Mouse (Mus musculus) embryo, embryonic 10 days (tissue): ENCODE results near the gene Shroom3.

Experiments used
- DNase-seq: peaks from one replicate; pipeline ENCODE4 v3.0.0-alpha.2; 2015; ENCODE audit warnings: low spot score

The Shroom3 gene

GRCm38 (mm10) chr5:92969926-92970325, 286.7 kb downstream of the Shroom3 start:
- no peak for DNase-seq

- DNase-seq = peak; percentile 74
Measured at GRCm38 (mm10) chr5:92970480-92970879, 287.2 kb downstream of the Shroom3 start.

- DNase-seq = no peak
Measured at GRCm38 (mm10) chr5:92980393-92980792, 297.2 kb downstream of the Shroom3 start.

DNA sequence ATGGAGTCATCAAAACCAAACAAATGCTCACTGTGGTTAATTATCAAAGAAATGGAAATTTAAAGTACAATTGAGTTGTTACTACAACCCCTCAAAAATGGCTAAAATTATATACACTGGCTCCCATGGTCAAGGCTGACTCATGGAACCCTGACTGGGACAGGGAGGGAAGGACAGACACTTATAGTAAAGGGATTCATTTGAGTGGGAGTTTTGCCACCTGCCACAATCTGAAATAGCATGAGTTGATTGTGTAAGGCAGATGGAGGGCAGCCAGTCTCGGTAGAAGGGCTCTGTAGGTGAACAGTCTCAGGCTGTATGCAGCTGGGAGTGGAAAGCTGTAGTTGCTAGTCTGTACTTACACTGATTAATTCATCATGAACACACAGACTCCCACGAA, 297.6 kb downstream of the Shroom3 start:
- no peak for DNase-seq

- DNase-seq = peak; percentile 44
Measured at GRCm38 (mm10) chr5:92982673-92983072, 299.4 kb downstream of the Shroom3 start.

DNA sequence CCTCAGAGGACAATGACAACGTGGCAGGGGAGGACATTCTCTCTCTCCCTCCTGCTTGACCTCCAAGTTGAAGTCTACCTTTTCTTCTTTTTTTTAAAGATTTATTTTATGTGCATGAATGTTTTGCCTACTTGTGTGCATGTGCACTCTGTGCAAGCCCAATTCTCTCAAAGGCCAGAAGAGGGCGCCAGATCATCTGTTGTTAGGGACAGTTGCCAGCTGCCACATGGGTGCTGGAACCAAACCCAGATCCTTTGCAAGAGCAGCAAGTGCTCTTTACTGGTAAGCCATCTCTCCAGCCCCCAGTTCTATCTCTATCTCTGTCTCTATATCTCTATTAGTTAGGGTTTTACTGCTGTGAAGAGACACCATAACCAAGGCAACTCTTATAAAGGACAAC, 300.7 kb downstream of the Shroom3 start:
- DNase-seq = peak; percentile 56

GRCm38 (mm10) chr5:92984692-92985091, 301.5 kb downstream of the Shroom3 start:
- DNase-seq = no peak

DNA sequence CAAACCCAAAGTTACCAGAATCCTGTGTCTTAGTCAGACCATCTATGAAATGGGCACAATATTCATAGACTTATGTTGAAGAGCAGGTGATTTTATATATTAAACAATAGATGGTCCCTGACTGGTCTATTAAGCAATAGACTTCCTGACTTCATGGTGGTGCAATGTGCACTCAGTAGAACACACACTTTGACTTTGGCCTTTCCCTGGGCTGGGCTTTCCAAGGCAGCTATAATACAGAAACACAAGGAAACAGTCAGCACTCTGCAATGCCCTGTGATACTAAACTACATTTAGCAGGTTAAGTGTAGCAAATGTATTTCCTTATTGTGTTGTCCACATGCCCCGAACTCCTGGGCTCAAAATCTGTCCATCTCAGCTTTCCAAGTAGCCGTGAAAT, 302.2 kb downstream of the Shroom3 start:
- DNase-seq = no peak

DNA sequence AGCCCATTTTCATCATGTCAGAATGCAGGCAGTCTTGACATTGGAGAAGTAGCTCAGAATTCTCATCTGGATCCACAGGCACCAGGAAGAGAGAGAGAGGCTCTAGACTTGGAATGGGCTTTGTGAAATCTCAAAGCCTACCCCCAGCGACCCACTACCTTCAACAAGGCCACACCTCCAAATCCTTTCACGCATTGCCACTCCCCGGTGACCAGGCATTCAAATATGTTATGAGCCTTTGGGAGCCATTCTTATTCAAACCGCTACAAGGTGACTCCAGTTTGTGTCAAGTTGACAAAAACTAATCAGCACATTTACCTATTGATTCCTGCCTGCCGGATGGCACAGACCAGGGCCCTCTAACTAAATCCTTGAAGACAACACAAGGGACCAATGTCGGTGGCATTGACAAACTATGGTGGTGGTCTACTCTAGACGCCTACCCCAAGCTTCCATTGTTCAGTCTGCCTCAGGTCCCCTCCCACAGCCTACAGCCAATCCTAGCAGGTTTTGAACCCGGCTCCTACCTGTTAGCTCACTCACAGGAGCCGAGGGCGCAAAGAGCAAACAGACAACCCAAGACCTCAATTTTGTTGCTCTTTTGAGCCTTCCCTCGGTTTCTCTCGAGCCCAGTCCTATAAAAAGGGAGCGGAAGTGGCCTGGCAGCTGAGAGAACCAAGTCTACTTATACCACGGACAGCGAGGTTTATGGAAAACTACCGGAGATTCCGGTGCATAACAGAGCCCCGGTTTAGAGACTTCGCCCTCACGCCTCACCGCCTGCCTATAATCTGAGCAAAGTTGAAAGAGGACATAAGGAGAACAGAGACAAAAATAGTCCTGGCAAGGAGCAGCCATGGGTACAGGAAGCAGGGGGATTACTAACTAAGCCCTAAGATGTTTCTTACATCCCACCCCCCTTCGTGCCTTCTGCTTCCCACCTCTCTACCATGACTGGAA, 303.7 kb downstream of the Shroom3 start:
- no peak for DNase-seq

- no peak for DNase-seq
Measured at GRCm38 (mm10) chr5:92987891-92988768, 304.9 kb downstream of the Shroom3 start.

GRCm38 (mm10) chr5:92988769-92989356, 305.6 kb downstream of the Shroom3 start:
- DNase-seq = peak; percentile 48

- DNase-seq = no peak
Measured at GRCm38 (mm10) chr5:92992106-92992505, 308.9 kb downstream of the Shroom3 start.

DNA sequence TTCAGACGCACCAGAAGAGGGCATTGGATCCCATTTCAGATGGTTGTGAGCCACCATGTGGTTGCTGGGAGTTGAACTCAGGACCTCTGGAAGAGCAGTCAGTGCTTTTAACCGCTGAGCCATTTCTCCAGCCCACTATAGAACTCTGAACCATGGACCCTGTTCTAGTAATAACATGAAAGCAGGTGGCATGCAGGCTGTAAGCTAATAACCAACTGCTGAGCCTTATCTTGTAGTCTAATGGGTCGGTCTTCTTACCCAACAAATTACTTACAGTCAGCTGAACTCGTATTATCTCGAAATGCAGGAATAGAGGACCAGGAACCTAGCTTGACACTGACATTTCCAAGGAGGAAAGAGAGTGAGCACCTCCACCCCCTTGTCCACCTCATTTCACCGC, 311.1 kb downstream of the Shroom3 start:
- no peak for DNase-seq

GRCm38 (mm10) chr5:92994861-92995260, 311.6 kb downstream of the Shroom3 start:
- no peak for DNase-seq

GRCm38 (mm10) chr5:92997428-92998120, 314.3 kb downstream of the Shroom3 start:
- peak; percentile 81 for DNase-seq

GRCm38 (mm10) chr5:92998494-92999016, 315.3 kb downstream of the Shroom3 start:
- DNase-seq = peak; percentile 58

GRCm38 (mm10) chr5:93000060-93000459, 316.8 kb downstream of the Shroom3 start:
- no peak for DNase-seq

DNA sequence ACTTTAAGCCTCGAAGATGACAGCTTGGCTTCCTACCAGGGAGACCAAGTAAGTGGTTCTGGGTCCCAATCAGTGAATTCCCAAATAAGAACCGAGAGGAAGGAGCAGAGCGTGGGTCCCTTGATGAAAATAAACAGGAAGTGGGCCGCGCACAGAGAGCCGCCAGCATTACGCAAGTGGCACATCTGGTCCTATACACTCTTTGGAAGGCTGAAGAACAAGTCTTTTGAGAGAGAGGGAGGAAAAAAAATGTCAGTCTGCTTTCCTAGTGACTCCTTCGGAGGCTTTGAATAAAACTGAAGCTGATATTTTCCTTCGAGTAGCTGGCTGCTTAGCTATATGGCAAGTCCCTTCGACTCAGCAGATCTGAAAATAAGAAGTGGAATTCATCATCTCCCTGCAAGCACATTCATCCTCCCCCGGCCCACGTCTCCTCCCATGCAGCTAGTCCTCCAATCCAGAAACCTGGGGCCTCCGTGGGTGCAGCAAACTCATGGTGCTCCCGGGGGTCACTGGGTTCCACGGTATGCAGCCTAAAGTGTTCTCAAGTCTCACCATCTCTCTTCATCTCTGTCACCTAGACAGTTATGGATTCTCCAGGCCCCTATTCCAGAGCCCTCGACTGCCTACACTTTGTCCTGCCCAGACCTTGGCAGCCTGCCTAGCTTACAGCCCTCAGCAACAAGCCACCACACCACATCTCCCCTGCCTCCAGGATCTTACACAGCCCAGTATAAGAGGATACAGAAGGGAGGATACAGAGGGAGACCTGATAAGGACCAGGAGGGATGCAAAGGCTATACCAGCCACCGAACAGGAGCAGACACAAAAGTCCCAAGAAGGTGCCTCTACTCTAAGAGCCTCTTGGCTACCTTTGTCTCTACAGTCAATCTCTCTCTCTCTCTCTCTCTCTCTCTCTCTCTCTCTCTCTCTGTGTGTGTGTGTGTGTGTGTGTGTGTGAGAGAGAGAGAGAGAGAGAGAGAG, 317.8 kb downstream of the Shroom3 start:
- DNase-seq = peak; percentile 25

DNA sequence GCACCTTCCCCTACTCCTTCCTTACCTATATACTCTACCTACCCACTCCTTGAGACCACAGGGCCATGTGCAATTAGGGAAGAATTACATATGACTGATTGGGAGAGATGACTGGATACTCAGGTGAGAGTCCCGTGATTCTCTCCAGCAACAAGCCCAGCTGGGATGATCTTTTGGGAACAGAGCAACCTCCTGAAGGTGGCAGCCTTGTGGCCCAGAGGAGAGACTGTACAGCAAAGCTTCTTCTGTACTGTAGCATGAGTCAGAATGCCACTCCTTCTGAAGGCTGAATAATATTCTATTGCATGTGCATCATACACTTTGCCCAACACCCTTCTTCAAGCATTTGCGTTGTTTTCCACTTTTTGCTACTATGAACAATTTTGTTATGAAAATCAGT, 319.4 kb downstream of the Shroom3 start:
- DNase-seq = no peak

GRCm38 (mm10) chr5:93005229-93005814, 322.1 kb downstream of the Shroom3 start:
- peak; percentile 71 for DNase-seq
